Comparison of ENCODE assay signal across 21 mouse cellular contexts in the genomic region with DNA sequence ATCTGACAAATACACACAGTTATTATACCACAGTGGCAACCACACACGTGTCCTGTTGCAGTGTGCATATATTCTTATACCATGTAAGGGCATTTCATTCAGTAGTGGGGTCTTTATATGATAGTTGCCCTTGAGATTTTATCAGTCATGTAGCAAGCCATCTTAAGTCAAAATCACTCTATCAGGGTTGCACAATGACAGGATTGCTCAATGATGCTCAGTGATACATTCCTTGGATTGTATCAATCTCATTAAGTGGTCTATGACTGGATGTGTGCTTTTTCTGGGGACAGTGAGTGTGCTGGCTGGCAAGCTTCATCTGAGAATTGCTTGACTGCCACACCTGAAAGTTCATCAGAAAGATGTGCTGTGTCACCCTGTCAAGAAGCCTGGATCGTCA.
A peak's percentile ranks its signal among the peaks of the same experiment; 100 is the strongest.
DNase-seq lines count a peak whose midpoint lies in the region; ATAC-seq and TF ChIP-seq lines count a peak whose summit lies in the region.
"Had no signal": no experiment of that assay in that cellular context is flagged by ENCODE, and none has a peak within 500 bp of the region (broad histone marks: within the 10 kb centered on the region; RNA-seq: fewer than 3 reads in every experiment).

No protein-coding gene starts in this region.

- DNase-seq in MEL (ENCODE audit: low read depth, low spot score) = no peak
- DNase-seq in lung, postnatal 14 days = peak; percentile 44
- no peak for DNase-seq in right cerebral cortex, adult 2 months (ENCODE audit: low spot score in 2 of 2)
- DNase-seq in stomach, postnatal 0 days (ENCODE audit: low spot score) = no peak
- DNase-seq: cerebellum, adult 18-20 months; cerebellum, adult 9-10 months; cerebellum, postnatal 14 days; forebrain, postnatal 0 days; gastrocnemius, postnatal 25 days; heart, adult 18-20 months; heart, postnatal 10 days; heart, postnatal 36 days had no signal

- H3K36me3 ChIP-seq in C2C12 (ENCODE audit: control insufficient read depth, insufficient read depth) (no peaks in the 10 kb centered on the region), MEL (ENCODE audit: control insufficient read depth in 1 of 2, insufficient read depth in 2 of 2, low read length in 2 of 2) (no peaks in the 10 kb centered on the region)
- no peaks in the 10 kb centered on the region for H3K36me3 ChIP-seq in stomach, postnatal 0 days (ENCODE audit: control insufficient read depth, insufficient read depth, low read length)
- H3K36me3 ChIP-seq: heart, embryonic 12.5 days; heart, embryonic 15.5 days; hindbrain, embryonic 10.5 days; hindbrain, embryonic 13.5 days had no signal

- H3K79me3 ChIP-seq in C2C12 (ENCODE audit: low read depth) = no peaks in the 10 kb centered on the region

- TF ChIP-seq POLR2A in MEL (IDR thresholded peaks at IDR 0.05; ENCODE audit: control insufficient read depth in 1 of 2, insufficient read depth in 1 of 2, low read depth in 1 of 2, low read length in 2 of 2, poor library complexity in 1 of 2) = no peak

- H3K4me3 ChIP-seq in C2C12 (ENCODE audit: insufficient read depth, poor library complexity, severe bottlenecking) (no peak overlapping the region), MEL (ENCODE audit: control insufficient read depth in 1 of 2, insufficient read depth in 1 of 2, low read depth in 2 of 2, low read length in 2 of 2) (no peak overlapping the region)
- H3K4me3 ChIP-seq in stomach, postnatal 0 days (ENCODE audit: low read depth, low read length) = no peak overlapping the region
- H3K4me3 ChIP-seq: heart, embryonic 12.5 days; heart, embryonic 15.5 days; hindbrain, embryonic 10.5 days; hindbrain, embryonic 13.5 days had no signal

- no peaks in the 10 kb centered on the region for H3K9me3 ChIP-seq in MEL (replicated peaks; ENCODE audit: insufficient read depth, low read length)
- no peaks in the 10 kb centered on the region for H3K9me3 ChIP-seq in stomach, postnatal 0 days (ENCODE audit: control insufficient read depth, low read length)
- H3K9me3 ChIP-seq: heart, embryonic 12.5 days; heart, embryonic 15.5 days; hindbrain, embryonic 10.5 days; hindbrain, embryonic 13.5 days had no signal

- no peak for TF ChIP-seq CTCF in C2C12 (IDR thresholded peaks at IDR 0.05; ENCODE audit: control insufficient read depth, insufficient read depth, insufficient read length)
- no peak for TF ChIP-seq CTCF in MEL (IDR thresholded peaks at IDR 0.05 in 2 of 3, conservative IDR thresholded peaks at IDR 0.05 in 1 of 3; ENCODE audit: control insufficient read depth in 1 of 3, insufficient read depth in 1 of 3, low read depth in 2 of 3, low read length in 3 of 3, poor library complexity in 1 of 3, severe bottlenecking in 1 of 3)
- TF ChIP-seq CTCF in stomach, postnatal 0 days (IDR thresholded peaks at IDR 0.05; ENCODE audit: low read depth) = no peak

- no peak overlapping the region for H3K9ac ChIP-seq in MEL (ENCODE audit: control insufficient read depth, low read depth, low read length, poor library complexity, severe bottlenecking)
- H3K9ac ChIP-seq in stomach, postnatal 0 days (ENCODE audit: low read length) = no peak overlapping the region
- H3K9ac ChIP-seq: forebrain, postnatal 0 days; heart, embryonic 12.5 days; heart, embryonic 15.5 days; hindbrain, embryonic 13.5 days had no signal

- H3K27me3 ChIP-seq in C2C12 (ENCODE audit: control insufficient read depth, insufficient read depth, insufficient read length) = no peaks in the 10 kb centered on the region
- H3K27me3 ChIP-seq in MEL (ENCODE audit: control insufficient read depth in 1 of 2, insufficient read depth in 2 of 2, low read length in 2 of 2) = no peaks in the 10 kb centered on the region; a peak in 1 of 4 replicates
- no peaks in the 10 kb centered on the region for H3K27me3 ChIP-seq in stomach, postnatal 0 days (ENCODE audit: control insufficient read depth, insufficient read depth, low read length)
- H3K27me3 ChIP-seq: heart, embryonic 12.5 days; heart, embryonic 15.5 days; hindbrain, embryonic 13.5 days; Patski had no signal

- TF ChIP-seq RAD21 in MEL (IDR thresholded peaks at IDR 0.05; ENCODE audit: low read depth, low read length) = no peak

- H3K79me2 ChIP-seq in C2C12 (ENCODE audit: control insufficient read depth, insufficient read depth) (no peaks in the 10 kb centered on the region), MEL (ENCODE audit: control insufficient read depth, insufficient read depth, low read length, poor library complexity) (no peaks in the 10 kb centered on the region)

- 91% methylated on average over 2 of the region's 2 CpGs for WGBS in stomach, postnatal 0 days

- H3K4me2 ChIP-seq in stomach, postnatal 0 days (replicated peaks; ENCODE audit: low read depth) = no peak overlapping the region
- H3K4me2 ChIP-seq: heart, embryonic 12.5 days; heart, embryonic 15.5 days; hindbrain, embryonic 13.5 days had no signal

- ATAC-seq in frontal cortex, adult (ENCODE audit: low TSS enrichment) = no peak
- no peak for ATAC-seq in stomach, postnatal 0 days (ENCODE audit: low FRiP score, low TSS enrichment)
- ATAC-seq: forebrain, embryonic 14.5 days; forebrain, postnatal 0 days; hindbrain, embryonic 16.5 days; Patski had no signal

- no peaks in the 10 kb centered on the region for H3K4me1 ChIP-seq in MEL (ENCODE audit: control insufficient read depth in 1 of 2, insufficient read depth in 2 of 2, low read length in 2 of 2)
- H3K4me1 ChIP-seq in stomach, postnatal 0 days (replicated peaks; ENCODE audit: control insufficient read depth, insufficient read depth) = no peaks in the 10 kb centered on the region
- H3K4me1 ChIP-seq: hindbrain, embryonic 10.5 days; hindbrain, embryonic 13.5 days had no signal

- no peak overlapping the region for H3ac ChIP-seq in C2C12 (ENCODE audit: control insufficient read depth, insufficient read length, low read depth)

- no peak for TF ChIP-seq EP300 in MEL (IDR thresholded peaks at IDR 0.05; ENCODE audit: low read depth in 1 of 2, low read length in 2 of 2)
- no peak for TF ChIP-seq EP300 in stomach, postnatal 0 days (optimal IDR thresholded peaks at IDR 0.05)

- H3K27ac ChIP-seq in MEL (ENCODE audit: control insufficient read depth, low read depth, low read length) = no peak overlapping the region
- no peak overlapping the region for H3K27ac ChIP-seq in stomach, postnatal 0 days (replicated peaks)
- H3K27ac ChIP-seq: heart, embryonic 15.5 days; hindbrain, embryonic 10.5 days; hindbrain, embryonic 13.5 days had no signal

TF ChIP-seq in C2C12, 6 proteins besides CTCF, POLR2A, EP300 and RAD21:
- TF ChIP-seq CEBPB (IDR thresholded peaks at IDR 0.05; ENCODE audit: low read depth) (peak; percentile 68), MYOD1 (IDR thresholded peaks at IDR 0.05; ENCODE audit: control insufficient read depth, insufficient read length, low read depth) (no peak)
TF ChIP-seq in C2C12: peak in this region for 1.

TF ChIP-seq in MEL, 35 proteins besides CTCF, POLR2A, EP300 and RAD21:
- TF ChIP-seq TAL1 (IDR thresholded peaks at IDR 0.05; ENCODE audit: low read length) = 0 out of 2 replicates have a peak, but pooled peaks have one; percentile 6
- TF ChIP-seq SMC3 (IDR thresholded peaks at IDR 0.05; ENCODE audit: low read depth, low read length) = no peak
